Mouse (Mus musculus) MEL (cell line): ENCODE data around the gene Arhgef1.

Experiments
- CTCF ChIP-seq, 3 experiments: IDR thresholded peaks in 2 of 3; conservative IDR thresholded peaks in 1 of 3; 2 replicates each; pipeline ENCODE4 v1.5.1; 2011 to 2012; ENCODE audit warnings: low read length in 3 of 3, low read depth in 2 of 3, mild to moderate bottlenecking in 2 of 3, improper control_type of control experiment in 1 of 3, inconsistent platforms in 1 of 3, mixed read lengths in 1 of 3, moderate library complexity in 1 of 3; ENCODE audit not compliant: control insufficient read depth in 1 of 3, insufficient read depth in 1 of 3, poor library complexity in 1 of 3, severe bottlenecking in 1 of 3
- E2F4 ChIP-seq: IDR thresholded peaks from 2 replicates; pipeline ENCODE4 v1.6.1; 2011; ENCODE audit warnings: low read depth, low read length, improper control_type of control experiment, borderline replicate concordance
- EP300 ChIP-seq, 2 experiments: IDR thresholded peaks; 2 replicates each; pipeline ENCODE4 v1.6.1; 2011; ENCODE audit warnings: improper control_type of control experiment in 2 of 2, low read length in 2 of 2, low read depth in 1 of 2, mild to moderate bottlenecking in 1 of 2
- ETS1 ChIP-seq: IDR thresholded peaks from 2 replicates; pipeline ENCODE4 v1.6.1; 2012; ENCODE audit warnings: low read depth, mild to moderate bottlenecking, inconsistent platforms, low read length, improper control_type of control experiment, moderate library complexity
- MAX ChIP-seq: IDR thresholded peaks from 2 replicates; pipeline ENCODE4 v1.6.1; 2011; ENCODE audit warnings: low read length, improper control_type of control experiment
- MAZ ChIP-seq: IDR thresholded peaks from 2 replicates; pipeline ENCODE4 v1.6.1; 2012; ENCODE audit warnings: low read depth, mild to moderate bottlenecking, inconsistent platforms, low read length, improper control_type of control experiment
- NRF1 ChIP-seq: IDR thresholded peaks from 2 replicates; pipeline ENCODE4 v1.6.1; 2014; ENCODE audit warnings: low read depth, mild to moderate bottlenecking, inconsistent platforms, low read length, improper control_type of control experiment, moderate library complexity; ENCODE audit not compliant: poor library complexity, insufficient read depth, severe bottlenecking
- ZKSCAN1 ChIP-seq: IDR thresholded peaks from 2 replicates; pipeline ENCODE4 v1.6.1; 2012; ENCODE audit warnings: low read depth, mild to moderate bottlenecking, inconsistent platforms, low read length, improper control_type of control experiment, moderate library complexity
- ZNF384 ChIP-seq: IDR thresholded peaks from 2 replicates; pipeline ENCODE4 v1.6.1; 2012; ENCODE audit warnings: low read depth, mild to moderate bottlenecking, inconsistent platforms, low read length, improper control_type of control experiment

GRCm38 (mm10) chr7:24859234-24859633, 43.5 kb upstream of the Arhgef1 start:
- TF ChIP-seq EP300 (IDR thresholded peaks at IDR 0.05; ENCODE audit: low read depth in 1 of 2, low read length in 2 of 2), result no peak
- no peak for TF ChIP-seq NRF1
- no peak for TF ChIP-seq E2F4
- TF ChIP-seq CTCF (IDR thresholded peaks at IDR 0.05 in 2 of 3, conservative IDR thresholded peaks at IDR 0.05 in 1 of 3; ENCODE audit: control insufficient read depth in 1 of 3, insufficient read depth in 1 of 3, low read depth in 2 of 3, low read length in 3 of 3, poor library complexity in 1 of 3, severe bottlenecking in 1 of 3), result no peak
- TF ChIP-seq ZNF384, result no peak
- TF ChIP-seq MAX, result no peak
- no peak for TF ChIP-seq ETS1
- TF ChIP-seq ZKSCAN1, result no peak
- TF ChIP-seq MAZ, result no peak
